Mouse (Mus musculus) mouse embryonic stem cell (cell line): ENCODE results near the gene Crybb2.

Source experiments
- in situ Hi-C, 2 experiments: fragments of 300-500 bp; cut with MboI; formaldehyde crosslinking; loops; 1 replicate in 1 of 2; 3 replicates in 1 of 2; pipeline ENCODE4 v1.14.3; 2019 to 2020; ENCODE audit warnings: low sequenced_read_pairs in 2 of 2, low pct_unique_long_range_greater_than_20kb in 1 of 2, mixed read lengths in 1 of 2; ENCODE audit not compliant: unreplicated experiment in 1 of 2

Crybb2 gene

DNA sequence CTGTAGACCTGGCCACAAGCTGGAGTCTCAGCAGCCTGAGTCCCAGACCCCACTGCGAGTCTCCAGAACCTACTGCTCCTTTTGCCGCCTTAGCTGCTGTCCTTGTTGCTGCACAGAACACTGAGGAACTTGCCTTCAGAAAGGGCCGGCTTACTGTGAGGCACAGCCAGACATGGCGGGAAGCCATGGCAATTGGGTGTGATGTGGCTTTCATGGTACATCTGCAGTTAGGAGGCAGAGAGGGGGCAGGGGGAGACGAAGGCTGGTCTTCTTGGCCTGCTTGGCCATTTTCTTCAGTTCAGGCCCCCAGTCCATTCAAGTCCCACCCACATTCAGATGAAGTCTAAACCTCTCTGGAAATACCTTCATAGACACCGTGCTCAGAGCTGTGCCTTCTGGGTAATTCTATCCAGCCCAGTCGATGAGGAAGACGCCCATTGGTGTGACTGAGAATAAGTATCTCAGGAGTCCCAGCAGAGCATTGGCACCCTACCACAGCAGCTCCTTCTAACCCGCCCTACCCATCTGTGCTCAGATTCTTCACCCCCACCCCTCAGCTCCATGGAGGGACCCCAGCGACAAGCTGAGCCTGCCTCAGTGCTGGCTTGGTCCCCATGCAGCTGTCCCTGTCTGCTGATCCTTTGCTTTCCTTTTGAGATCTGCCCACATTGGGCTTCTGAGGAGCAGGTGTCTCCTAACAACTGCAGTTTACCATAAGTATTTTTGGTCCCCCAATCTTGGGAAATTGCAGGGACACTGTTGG lies 24.2 kb downstream of the Crybb2 start:
- in situ Hi-C loops = no loop called here

DNA sequence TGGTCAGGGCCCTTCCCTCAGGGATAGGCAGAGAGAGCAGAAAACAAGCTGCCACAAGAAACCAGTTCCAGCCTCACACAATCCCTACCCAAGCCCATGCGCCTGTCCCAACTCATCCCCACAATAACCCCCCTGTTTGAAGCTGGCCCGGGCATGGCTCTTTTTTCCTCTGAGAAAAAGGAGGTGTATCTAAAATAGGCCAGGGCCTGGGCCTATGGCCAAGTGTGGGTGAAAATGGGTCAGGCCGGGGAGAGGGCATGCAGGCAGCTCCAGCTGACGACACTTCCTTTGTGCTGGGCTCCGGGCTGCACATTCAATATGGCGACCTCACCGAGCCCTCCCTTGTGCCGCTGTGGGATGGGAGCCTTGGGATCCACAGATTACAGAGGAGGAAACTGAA lies 26.4 kb downstream of the Crybb2 start:
- in situ Hi-C loops = no loop called here

DNA sequence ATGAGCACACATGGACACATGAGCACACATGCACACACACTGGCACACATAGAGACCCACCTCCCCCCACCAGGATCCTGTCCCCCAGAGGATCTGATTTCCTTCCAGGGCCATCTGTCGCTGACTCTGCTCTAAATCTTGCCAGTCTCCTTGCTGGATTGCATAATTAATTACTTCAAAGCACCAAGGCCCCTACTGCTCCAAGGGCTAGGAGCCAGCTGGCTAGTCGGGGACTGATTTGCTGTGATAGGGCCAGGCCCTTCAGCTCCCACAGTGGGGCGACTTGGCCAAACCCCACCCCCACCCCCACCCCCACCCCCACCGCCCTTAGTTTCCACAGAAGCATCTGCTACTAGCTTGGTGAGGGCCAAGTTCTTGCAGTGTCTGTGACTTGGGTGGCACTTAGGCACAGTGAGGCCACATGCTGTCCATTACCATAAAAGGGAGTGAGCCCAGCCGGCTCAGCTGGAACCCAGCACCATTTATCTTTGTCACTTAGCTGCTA lies 28.3 kb downstream of the Crybb2 start:
- in situ Hi-C loops = no loop called here

DNA sequence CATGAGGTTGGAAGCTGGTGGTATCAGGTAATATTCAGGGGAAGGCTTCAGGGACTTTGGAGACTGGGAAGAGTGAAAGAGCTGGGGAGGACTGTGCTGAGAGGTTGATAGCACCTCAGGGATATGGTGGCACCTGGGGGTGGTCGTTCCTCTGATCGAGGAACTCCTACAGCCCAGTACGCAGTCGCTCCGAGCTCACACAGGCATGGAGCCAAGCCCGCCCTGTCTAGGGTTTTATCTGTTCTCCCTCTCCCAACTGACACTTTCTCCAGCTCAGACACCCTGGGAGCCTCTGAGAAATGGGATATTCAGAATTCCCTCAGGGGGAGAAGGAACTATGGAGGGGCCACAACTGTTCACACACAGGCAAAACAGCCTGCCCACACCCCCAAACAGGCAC lies 29.1 kb downstream of the Crybb2 start:
- in situ Hi-C loops = no loop called here

DNA sequence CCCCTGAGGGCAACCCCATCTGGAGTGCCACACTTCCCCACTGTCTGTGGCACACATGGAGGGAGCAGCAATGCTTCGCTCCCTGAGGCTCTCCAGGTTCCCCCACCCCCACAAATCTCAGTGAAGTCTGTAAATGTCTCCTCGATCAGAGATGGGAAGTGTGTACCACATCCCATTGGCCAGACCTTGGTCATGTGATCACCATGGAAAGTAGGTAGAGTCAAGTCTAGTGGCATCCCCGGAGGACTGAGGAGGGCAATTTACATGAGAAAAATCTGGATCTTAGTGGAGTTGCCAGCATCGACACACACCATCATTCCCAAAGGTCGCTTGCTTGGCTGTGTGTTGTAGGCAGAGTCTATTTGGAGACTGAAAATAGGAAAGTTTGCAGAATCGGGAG lies 31.3 kb downstream of the Crybb2 start:
- in situ Hi-C loops = no loop called here

DNA sequence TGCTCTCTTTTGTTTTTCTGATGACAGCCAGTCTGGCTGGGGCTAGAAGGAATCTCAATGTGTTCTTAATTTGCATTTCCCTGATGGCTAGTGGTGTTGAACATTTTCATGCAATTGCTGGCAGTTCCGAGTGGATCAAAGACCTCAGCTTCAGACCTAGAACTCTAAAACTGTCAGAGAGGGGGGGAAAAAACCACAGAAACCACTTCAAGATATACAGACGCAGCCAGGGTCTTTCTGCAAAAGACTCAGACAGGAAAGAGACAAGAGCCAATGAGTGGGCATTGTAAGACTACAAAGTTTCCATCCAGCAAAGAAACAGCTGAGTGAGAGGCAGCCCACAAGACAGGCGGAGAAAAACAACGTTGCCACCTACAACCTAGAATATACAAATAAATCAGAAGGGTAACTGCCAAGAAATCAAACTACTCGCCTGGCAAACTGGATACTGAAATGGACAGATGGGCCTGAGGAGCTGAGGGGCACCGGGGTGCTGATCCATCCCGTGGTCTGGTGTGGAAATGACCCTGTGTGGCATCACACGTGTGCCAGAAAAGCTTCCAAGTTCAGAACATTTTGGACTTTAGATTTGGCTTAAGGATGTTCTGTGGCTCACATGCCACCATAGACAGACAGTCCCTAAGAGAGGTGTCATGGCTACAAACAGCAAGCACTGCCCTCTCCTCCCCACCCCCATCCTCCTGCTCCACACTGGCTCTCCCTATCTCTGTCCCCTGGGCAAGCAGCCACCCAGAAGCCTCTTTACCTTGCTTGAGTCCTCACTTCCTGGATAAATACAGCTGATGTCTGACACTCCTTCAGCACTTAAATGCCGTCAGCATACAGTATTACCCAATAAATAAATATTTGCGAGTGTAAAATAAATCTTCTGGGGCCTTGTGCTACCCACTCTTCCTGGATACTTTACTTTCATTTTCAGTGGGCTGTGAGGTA lies 34.5 kb downstream of the Crybb2 start:
- in situ Hi-C loops = no loop called here

DNA sequence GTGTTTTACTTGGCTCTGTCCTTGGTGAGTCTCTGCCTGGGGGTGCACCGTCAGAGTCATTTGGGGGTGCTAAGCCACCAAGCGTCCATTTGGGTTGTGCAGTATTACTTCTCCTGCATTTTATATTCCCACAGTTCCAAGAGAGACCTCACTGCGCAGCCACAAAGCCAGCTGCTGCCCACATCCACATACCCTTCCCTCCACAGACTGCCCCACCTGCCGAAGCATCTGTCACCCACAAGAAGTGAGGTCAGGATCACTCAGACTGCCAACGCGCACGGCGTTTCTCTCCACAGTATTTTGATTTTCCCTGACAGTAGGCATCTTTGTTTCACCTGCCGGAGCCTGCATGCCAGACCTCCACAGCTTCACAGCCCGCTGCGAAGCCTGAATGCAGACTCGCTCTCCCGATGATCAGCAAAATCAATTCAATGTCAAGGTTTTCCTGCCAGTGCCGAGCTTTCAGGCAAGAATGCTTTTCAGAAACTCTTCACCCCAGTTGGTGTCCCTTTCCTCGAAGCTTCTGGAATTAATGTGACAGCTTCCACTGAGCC lies 38.6 kb downstream of the Crybb2 start:
- in situ Hi-C loops = no loop called here

DNA sequence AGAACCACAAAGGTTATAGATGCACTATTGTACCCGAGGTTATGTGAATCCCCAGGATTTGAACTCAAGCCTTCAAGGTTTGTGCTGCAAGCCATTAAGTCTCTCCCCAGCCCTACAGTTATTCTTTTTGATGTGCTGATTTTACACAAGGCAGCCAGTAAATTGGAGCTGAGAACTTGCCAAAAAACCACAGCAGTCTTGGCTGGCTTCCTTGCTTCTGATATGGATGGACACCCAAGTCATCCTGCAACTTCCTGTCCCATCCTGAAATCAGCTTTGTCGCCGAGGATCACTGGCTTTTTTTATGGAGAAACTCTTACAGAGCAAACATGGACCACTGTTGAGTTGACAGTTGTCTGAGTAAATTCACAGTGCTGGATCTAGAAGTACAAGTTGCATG lies 39.8 kb downstream of the Crybb2 start:
- in situ Hi-C loops = no loop called here

DNA sequence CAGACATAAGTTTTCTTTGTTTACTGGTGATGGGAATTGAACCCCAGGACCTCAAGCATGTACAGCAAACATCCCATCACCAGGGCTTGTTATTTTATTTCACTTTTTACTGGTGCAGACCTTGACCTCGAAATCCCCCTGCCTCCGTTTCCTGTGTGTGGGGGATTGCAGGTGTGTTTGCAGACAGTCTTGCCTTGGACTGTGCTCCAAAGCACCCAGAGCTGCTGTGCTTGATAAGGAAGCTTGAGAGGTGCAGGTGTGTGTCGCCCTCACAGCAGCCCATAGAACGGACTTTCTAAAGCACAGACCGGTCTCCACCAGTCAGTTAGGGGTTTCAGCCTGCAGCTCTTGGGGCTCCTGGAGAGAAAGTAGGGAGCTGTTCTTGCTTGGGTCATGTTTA lies 43.2 kb downstream of the Crybb2 start:
- in situ Hi-C loops = no loop called here

DNA sequence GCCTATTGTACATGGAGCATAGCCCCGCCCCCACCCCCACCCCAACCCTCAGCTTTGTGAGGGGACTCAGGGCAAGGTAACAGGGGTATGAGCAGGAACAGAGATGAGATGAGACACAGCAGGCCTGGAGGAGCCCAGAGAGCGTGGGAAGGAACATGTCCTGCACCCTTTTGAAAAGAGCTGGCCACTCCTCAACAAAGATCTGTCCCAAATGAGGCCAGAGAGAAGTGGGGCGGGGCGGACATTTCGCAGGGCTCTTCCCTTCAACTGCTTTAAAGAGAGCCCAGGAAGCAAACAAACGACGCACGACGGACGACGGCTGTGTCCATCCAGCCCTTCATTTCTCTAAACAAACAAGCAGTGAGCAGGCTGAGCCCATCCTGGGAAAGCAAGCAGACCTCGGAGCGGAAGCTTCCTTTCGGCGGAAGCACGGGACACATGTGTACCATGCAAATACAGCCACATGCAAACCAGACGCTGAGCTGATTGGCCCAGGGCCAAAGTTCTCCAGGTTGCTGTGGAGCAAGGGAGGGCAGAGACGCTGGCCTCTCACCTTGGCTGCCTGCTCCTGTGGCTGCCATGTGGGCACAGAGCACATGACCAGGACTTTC lies 45.7 kb downstream of the Crybb2 start:
- in situ Hi-C loops = no loop called here

DNA sequence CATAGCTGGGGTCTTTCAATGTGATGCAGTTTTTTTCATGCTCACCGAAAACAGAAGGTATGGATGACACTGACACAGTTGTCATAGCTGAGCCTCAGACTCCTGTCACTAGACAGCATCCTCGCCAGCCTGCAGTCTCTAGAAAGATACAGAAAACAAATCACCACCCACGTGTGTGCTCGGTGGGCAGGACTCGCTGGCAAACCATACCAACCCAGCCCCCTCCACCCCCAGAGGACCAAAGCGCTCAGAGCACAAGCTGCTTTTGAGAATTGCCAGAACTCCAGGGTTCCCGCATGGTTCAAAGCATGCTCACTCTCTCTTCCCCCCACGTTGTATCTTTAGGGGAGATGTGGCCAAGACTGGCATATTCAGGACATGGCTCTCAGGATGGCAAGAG lies 51.7 kb downstream of the Crybb2 start:
- in situ Hi-C loops = no loop called here

DNA sequence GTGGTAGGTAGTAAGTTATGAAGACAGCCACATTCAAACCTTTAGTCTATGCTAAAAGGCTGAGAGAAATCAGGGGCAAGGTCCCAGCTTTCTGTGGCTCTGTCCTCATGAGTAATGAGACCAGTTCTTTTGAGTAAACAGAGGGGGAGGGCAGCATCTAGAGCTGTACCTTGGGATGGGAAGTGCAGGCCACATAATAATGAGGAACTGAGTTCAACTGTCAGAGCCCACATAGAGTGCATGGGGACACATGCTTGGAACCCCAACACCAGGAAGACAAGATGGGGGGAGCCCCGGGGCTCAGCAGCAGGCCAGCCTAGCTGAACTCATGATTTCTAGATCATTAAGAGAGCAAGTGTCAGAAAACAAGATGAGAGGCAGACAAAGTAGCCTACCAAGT lies 52.9 kb downstream of the Crybb2 start:
- in situ Hi-C loops = no loop called here

DNA sequence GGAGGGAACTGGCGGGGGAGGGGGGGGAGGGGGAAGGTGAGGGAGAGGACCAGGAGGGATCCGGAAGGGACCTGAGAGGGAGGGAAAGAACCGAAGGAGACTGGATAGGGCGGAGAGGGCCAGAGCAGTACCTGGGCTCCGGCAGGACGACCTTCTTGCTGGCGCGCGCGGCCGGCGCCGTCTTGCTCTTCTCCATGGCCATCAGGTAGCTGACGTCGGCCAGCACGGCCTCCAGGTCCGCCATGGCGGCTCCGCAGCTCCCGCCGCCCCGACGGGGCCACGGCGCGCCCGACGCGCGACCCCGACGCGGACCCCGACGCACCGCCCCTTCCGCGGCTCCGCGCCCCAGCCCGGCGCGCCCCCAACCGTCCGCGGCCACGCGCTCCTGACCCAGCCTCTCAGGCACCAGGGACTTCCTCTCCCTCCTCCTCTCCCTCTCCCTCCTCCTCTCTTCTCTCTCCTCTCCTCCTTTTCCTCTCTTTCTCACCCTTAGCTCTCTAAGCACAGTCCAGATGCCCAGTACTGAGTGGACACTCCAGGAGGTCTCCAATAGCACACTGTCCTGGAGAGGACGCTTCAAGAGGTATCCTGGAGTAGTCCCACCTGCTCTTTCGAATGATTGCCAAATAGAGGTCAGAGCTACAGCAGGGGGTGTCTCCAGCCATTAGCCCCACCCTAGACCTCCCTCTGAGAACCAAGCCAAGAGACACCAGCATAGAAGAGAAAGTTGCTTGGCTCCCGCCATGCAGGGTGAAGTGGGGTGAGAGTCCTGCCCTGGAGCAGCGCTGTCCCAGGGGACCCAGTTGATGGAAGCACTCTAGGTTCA lies 54.5 kb downstream of the Crybb2 start, which contains the start of gene Grk3:
TSS of gene Grk3 (minus strand) at position 556 of the 826 bp plus-strand sequence.
- in situ Hi-C loops = no loop called here

DNA sequence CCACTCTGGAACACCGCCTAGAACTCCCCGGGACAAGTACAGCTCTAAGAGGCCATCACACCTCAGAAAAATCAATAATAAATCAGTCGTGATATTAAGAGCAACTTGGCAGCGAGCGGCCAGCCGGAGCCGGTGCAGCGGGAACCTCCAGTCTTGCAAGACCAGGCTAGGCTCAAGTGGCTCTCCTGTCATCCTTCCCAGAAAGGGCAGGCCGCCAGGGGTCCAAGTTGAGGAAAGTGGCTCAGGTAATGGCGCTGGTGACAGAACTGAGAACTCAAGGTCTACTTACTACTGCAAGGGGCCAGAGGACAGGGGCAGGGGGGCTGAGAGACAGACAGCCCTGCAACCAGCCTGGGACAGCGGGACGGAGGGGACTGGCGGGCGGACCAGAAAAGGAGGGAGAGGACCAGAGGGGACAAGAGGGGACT lies 55.1 kb downstream of the Crybb2 start:
- in situ Hi-C loops = no loop called here

DNA sequence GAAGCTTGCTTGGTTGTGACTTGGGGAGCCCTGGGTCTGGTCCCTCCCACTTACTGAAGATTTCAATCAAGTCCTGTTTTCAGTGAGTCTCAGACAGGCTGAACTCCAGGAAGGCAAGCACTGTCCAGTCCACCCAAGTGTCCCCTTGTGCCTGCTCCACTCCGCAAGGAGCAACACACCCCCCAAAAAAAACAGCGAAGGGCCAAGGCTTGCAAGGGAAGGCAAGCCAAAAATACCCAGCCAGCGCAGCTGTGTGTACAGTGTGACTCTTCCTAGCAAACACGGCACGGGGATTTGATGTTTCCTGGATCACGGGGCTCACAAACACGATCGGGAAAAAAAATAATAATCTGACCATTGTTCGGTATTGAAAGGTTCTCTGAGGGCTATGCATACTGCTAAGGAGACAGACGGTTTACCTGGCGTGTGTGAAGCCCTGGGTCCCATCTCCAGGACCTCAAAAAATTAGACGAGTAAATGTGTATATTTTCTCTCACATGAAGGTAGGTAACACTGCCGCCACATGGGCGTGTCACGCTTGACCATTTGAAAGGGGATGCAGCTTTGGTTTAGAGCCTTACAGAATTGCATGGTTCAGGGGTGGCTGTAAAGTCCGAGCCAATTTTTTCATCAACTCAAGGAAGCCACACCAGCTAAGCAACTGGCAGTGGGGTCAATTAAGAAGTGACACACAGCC lies 55.7 kb downstream of the Crybb2 start:
- in situ Hi-C loops = no loop called here

DNA sequence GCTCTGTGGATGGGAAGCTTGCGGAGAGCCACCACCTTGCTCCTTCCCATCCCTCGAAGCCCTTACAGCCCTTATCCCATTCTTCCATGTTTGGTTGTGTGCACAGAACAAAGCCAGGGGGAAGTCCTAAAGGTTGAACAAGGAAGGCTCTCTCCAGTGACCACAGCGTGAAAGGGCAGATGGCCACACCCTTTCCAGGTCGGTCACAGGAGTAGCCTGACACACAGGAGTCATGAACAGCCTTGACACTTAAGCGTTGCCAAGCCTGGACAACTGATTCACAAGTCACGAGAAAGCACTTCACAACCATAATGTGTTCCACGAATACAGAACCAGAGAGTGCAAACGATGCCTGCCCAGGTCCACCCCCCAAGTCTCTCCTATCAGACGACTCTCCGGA lies 58.0 kb downstream of the Crybb2 start:
- in situ Hi-C loops = no loop called here

DNA sequence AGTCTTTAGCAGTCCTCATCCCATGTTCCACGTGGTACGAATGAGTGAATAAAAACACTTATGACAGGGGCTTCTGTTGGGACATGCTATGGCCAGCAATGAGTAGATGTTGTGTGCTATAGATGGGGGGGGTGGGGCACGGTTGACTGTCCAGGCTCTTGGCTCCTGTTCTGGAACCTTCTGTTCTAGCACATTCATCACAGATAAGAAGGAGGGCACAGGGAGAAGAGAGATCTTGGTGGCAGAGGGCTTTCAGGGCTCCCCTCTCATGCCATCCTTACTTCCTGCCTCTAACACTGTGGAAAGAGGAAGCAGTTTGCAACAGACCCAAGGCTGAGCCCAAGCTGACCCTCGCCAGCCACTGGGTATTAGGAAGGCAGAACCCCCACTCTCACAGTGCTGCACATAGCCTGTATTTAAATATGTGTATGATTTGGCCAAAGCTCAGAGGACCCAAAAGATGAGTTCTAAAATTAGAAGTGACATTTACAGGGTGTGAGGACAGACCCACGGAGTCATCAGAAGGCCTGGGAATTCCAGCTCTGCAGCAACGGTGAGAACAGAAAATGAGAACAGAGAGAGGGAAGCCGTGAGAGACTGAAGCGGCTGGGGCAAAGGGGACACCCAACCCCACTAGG lies 60.6 kb downstream of the Crybb2 start:
- in situ Hi-C loops = no loop called here
